Mouse (Mus musculus) embryonic facial prominence, embryonic 11.5 days (tissue): Measurements from ENCODE around the gene Il20. TPM values are rescaled to one million over a fixed set of nuclear protein-coding genes. Genes with fewer than 3 reads are reported as not detected.

Source experiments
- ATAC-seq: fragments of 200-750 bp; cut with Nextera tagmentation; replicated peaks from 2 replicates; pipeline ENCODE4 v1.8.0; 2017; ENCODE audit warnings: low read depth; ENCODE audit not compliant: insufficient number of reproducible peaks, low FRiP score, low TSS enrichment
- DNase-seq: peaks from one replicate; pipeline ENCODE4 v3.0.0-alpha.2; 2015; ENCODE audit warnings: low spot score
- H3K27ac ChIP-seq: fragments of 300-500 bp; sonication (generic); replicated peaks from 2 replicates; pipeline ENCODE4 v1.5.1; 2014; ENCODE audit warnings: mild to moderate bottlenecking, low read depth, low read length, control low read depth
- H3K27me3 ChIP-seq: fragments of 300-500 bp; sonication (generic); 2 replicates; pipeline ENCODE4 v1.6.1; 2014; ENCODE audit warnings: mild to moderate bottlenecking, low read length, moderate library complexity, mixed read lengths; ENCODE audit not compliant: control insufficient read depth, insufficient read depth
- H3K36me3 ChIP-seq: fragments of 300-500 bp; sonication (generic); replicated peaks from 2 replicates; pipeline ENCODE4 v1.6.1; 2014; ENCODE audit warnings: low read depth, mild to moderate bottlenecking, low read length, moderate library complexity, mixed read lengths; ENCODE audit not compliant: control insufficient read depth, insufficient read depth
- H3K4me1 ChIP-seq: fragments of 300-500 bp; sonication (generic); 2 replicates; pipeline ENCODE4 v1.6.1; 2014; ENCODE audit warnings: low read length, mixed read lengths; ENCODE audit not compliant: control insufficient read depth, insufficient read depth
- H3K4me2 ChIP-seq: fragments of 300-500 bp; sonication (generic); 2 replicates; pipeline ENCODE4 v1.6.1; 2014; ENCODE audit warnings: low read depth, mild to moderate bottlenecking, control low read depth, low read length, moderate library complexity
- H3K4me3 ChIP-seq: fragments of 300-500 bp; sonication (generic); 2 replicates; pipeline ENCODE4 v1.5.1; 2014; ENCODE audit warnings: low read depth, low read length, control low read depth
- H3K9ac ChIP-seq: fragments of 300-500 bp; sonication (generic); replicated peaks from 2 replicates; pipeline ENCODE4 v1.6.1; 2014; ENCODE audit warnings: mild to moderate bottlenecking, control low read depth, low read length
- H3K9me3 ChIP-seq: fragments of 300-500 bp; sonication (generic); replicated peaks from 2 replicates; pipeline ENCODE4 v1.6.1; 2016; ENCODE audit warnings: mild to moderate bottlenecking, low read length, inconsistent platforms, mixed read lengths; ENCODE audit not compliant: control insufficient read depth
- WGBS: fragments of 180-500 bp; shearing (Covaris S2); extraction: QIAGEN DNeasy Blood & Tissue Kit; methylation state at CpG from one replicate; pipeline ENCODE4 v1.1.7; 2014; 5-methylcytosine and 5-hydroxymethylcytosine counted together
- polyA plus RNA-seq: library from polyadenylated mRNA; unstranded; fragments of >200 nt; fragmentation: Nextera tagmentation; extraction: Ambion mirVana; gene quantifications from 2 replicates; pipeline ENCODE4 v1.2.1, GENCODE M21; 2014

The Il20 gene
- polyA plus RNA-seq = not detected in 2 replicates

DNA sequence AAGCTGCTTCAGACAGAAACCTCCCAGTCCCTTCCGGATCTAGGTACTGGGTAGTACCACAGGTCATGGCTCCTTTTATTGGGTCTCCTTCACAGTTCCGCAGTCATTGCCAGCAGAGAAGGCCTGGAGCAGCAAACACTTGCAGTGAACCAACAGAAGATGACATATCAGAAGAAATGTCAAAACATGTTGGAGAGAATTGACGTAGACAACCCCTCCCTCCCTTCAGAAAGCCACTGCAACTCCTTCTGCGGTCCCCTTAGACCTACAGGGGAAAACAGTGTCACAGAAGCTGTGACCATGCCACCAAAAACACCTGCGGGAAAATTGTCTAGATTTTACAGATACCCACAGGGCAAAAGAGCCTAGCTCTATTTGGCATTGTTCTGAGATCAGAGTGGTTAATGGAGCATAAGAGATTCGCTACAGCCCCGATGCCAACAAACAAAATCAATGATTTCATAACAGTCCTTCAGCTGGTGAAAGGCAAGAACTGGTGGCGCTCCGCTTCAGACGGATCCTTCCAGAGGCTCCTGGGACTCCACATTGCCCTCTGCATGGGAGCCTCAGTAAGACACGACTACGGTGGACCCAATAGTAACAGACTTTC is at the start of gene Il20:
TSS of gene Il20 (minus strand) at position 51 of the 610 bp plus-strand sequence.
- 83% methylated on average over 12 of the region's 12 CpGs for WGBS
- Histone ChIP-seq H3K9me3 (no peaks in the 10 kb centered on the region), H3K4me2 (no peak within 1 kb of the TSS), H3K4me3 (no peak within 1 kb of the TSS), H3K9ac (no peak within 1 kb of the TSS), H3K27ac (no peak within 1 kb of the TSS), H3K36me3 (no peaks in the 10 kb centered on the region), H3K27me3 (no peaks in the 10 kb centered on the region), H3K4me1 (no peaks in the 10 kb centered on the region)
- DNase-seq (no peak), ATAC-seq (no peak)

DNA sequence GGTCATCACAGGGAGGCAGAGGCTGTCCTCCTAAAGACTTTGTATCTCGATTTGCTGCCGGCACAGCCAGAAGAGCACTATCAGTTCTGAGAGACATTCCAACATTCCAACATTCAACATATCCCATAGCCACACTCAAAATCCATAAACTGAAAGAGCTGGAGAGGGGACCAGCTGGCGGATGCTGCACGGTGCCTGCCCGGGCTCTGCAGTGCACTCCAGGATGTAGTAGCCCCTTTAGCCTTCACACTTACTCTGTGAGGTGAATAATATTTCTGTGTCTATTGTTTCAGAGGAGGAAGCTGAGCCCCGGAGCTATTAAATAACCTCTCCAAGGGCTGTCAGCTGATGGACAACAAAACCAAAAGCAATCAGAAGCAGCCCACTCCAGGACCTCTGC is 35.7 kb upstream of the Il20 start:
- Histone ChIP-seq H3K4me1 (no peaks in the 10 kb centered on the region), H3K27me3 (no peaks in the 10 kb centered on the region), H3K4me2 (no peak overlapping the region), H3K36me3 (no peaks in the 10 kb centered on the region), H3K27ac (no peak overlapping the region), H3K9ac (no peak overlapping the region), H3K4me3 (no peak overlapping the region), H3K9me3 (no peaks in the 10 kb centered on the region)
- WGBS = 67% methylated on average over 6 of the region's 6 CpGs
- ATAC-seq (no peak), DNase-seq (no peak)

DNA sequence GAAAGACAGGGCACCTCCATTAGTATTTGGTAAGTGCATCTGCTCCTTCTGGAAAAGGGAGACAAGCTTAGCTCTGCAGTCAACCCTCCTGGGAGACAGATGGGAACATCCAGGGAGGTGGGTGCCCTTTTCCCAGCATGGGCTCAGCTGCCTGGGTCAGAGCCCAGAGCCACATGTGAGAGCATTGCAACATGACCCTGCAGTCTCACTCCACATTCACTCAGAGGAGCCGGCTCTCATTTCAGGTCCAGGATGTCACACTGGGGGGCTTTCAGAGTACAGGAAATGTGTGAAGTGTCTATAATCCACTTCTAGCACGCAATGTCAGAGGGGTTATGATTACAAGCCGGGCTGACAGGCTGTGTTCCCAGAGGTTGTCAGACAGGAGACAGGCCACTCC is 30.6 kb upstream of the Il20 start:
- Histone ChIP-seq H3K9ac (no peak overlapping the region), H3K27me3 (no peaks in the 10 kb centered on the region), H3K36me3 (no peaks in the 10 kb centered on the region), H3K9me3 (no peaks in the 10 kb centered on the region), H3K27ac (no peak overlapping the region), H3K4me1 (no peaks in the 10 kb centered on the region), H3K4me2 (no peak overlapping the region), H3K4me3 (no peak overlapping the region)
- DNase-seq (peak; percentile 20), ATAC-seq (no peak)
- 17% methylated on average over 3 of the region's 3 CpGs for WGBS

DNA sequence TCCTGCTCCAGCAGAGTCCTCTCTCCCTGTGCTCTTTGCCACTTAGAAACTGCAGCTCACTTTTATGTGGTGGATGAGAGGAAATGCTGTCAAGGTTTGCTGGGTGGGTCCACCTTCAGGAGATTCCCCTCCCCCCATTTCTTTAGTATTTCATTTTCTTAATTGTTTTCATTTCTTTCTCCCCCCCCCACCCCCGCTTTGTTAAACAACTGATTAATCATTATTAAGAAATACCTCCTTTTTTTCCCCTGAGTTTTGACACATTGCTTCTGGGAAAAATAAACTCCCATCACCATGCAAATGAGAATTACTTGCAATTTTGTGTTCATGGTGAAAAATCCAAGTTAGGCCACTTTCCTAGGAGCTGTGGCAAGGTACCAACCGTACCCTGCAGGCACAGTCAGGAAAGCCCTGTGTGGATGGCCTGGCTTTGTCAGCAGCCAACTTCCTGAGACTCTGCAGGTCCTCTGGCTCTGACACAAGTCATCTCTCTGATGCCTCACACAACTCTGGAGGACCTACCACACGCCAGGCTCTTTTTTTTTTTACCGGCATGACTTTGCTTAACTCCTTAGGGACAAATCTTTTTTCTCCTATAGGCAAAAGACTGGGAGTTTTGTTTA is 28.9 kb upstream of the Il20 start, which contains the start of gene Il19:
TSS of gene Il19 (minus strand) at position 51 of the 623 bp plus-strand sequence.
- Histone ChIP-seq H3K4me1 (peaks cover 2% of the 10 kb centered on the region; the same call in 1 of the 2 replicates), H3K27ac (no peak within 1 kb of the TSS), H3K36me3 (no peaks in the 10 kb centered on the region), H3K9ac (no peak within 1 kb of the TSS), H3K9me3 (no peaks in the 10 kb centered on the region), H3K27me3 (no peaks in the 10 kb centered on the region), H3K4me3 (no peak within 1 kb of the TSS), H3K4me2 (no peak within 1 kb of the TSS)
- DNase-seq (no peak), ATAC-seq (no peak)
- WGBS = 55% methylated on average over 4 of the region's 4 CpGs

DNA sequence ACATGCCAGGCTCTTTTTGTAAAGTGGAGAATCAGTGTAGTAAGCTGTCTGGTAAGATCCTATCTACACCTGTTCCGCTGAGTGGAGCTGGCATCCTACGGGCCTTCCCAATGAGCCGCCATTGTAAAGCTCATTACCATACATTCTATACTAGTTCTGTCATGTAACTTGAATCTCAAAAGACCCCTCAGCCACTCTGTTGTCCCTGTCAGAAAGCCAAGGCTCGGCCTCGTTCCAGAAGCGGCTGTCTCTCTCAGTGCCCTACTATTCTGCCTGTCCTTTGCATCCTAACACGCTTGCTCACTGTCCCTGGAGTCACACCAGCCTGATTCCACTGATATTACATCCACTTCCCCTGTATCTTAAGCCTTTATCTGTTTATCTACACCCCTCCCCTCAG is 26.9 kb upstream of the Il20 start:
- DNase-seq = no peak
- H3K27me3 ChIP-seq = no peaks in the 10 kb centered on the region
- H3K4me1 ChIP-seq = peaks cover 2% of the 10 kb centered on the region; the same call in 1 of the 2 replicates
- no peak overlapping the region for H3K27ac ChIP-seq
- no peak overlapping the region for H3K4me2 ChIP-seq
- H3K9me3 ChIP-seq = no peaks in the 10 kb centered on the region
- H3K4me3 ChIP-seq = no peak overlapping the region
- H3K9ac ChIP-seq = no peak overlapping the region
- ATAC-seq = no peak
- WGBS = 74% methylated on average over 7 of the region's 7 CpGs
- no peaks in the 10 kb centered on the region for H3K36me3 ChIP-seq

DNA sequence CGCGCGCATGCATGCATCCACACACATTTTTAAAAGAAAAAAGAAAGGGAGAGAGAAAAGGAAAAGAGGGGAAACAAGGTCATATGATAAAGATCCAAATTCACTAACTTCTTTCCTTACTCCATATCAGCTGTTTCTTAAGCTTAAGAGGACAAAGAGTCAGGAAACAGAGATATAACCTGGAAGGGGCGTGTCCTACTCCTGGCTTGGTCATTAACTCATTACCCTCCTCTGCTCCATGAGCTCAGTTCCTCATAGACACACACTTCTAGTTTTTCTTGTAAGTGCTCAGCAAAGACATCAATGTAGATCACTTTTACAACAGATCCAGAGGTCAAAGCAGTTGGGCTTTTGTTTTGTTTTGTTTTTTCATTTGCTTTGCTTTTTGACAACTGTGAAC is 25.9 kb upstream of the Il20 start:
- 88% methylated on average over 4 of the region's 4 CpGs for WGBS
- DNase-seq (no peak), ATAC-seq (no peak)
- Histone ChIP-seq H3K36me3 (no peaks in the 10 kb centered on the region), H3K27me3 (no peaks in the 10 kb centered on the region), H3K27ac (no peak overlapping the region), H3K4me3 (no peak overlapping the region), H3K9ac (no peak overlapping the region), H3K4me1 (peaks cover 2% of the 10 kb centered on the region; the same call in 1 of the 2 replicates), H3K9me3 (no peaks in the 10 kb centered on the region), H3K4me2 (no peak overlapping the region)

DNA sequence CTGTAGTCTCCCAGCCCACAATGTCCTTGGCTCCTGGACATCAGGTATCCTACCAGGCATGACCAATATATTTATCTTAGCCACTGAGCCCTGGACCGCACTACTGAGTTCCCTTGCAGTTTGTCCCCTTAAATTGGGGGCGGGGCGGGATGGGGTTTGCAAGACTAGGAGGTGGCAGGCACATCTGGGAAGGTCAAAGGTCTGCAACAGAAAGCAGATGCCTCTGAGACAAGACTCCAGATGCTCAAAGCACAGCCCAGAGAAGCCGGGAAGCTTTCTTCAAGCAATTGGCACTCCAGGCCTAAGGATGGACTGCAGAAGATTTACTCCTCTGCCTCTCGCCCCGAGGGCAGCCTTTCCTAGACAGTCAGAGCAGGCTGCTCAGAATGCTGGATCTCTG is 25.1 kb upstream of the Il20 start:
- Histone ChIP-seq H3K4me1 (peaks cover 2% of the 10 kb centered on the region; the same call in 1 of the 2 replicates), H3K4me2 (no peak overlapping the region), H3K9ac (no peak overlapping the region), H3K36me3 (no peaks in the 10 kb centered on the region), H3K9me3 (no peaks in the 10 kb centered on the region), H3K27ac (no peak overlapping the region), H3K4me3 (no peak overlapping the region), H3K27me3 (no peaks in the 10 kb centered on the region)
- 21% methylated on average over 6 of the region's 6 CpGs for WGBS
- ATAC-seq = no peak
- peak; percentile 68 for DNase-seq

DNA sequence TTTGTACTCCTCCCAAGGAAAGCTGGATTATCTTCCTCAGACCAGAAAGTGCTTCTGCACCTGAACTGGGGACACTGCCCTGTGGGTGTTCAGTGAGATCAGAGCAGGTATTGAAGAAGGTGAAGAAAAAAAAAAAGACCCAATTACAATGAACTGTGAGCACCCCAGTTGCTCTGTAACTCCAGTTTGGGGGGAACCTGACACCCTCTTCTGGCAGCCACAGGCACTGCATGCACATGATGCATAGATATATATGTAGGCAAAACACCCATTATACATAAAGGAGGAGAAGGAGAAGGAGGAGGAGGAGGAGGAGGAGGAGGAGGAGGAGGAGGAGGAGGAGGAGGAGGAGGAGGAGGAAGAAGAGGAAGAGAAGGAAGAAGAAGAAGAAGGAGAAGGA is 15.2 kb upstream of the Il20 start:
- H3K4me2 ChIP-seq = no peak overlapping the region
- no peak for ATAC-seq
- no peaks in the 10 kb centered on the region for H3K4me1 ChIP-seq
- no peaks in the 10 kb centered on the region for H3K9me3 ChIP-seq
- H3K4me3 ChIP-seq = no peak overlapping the region
- no peak overlapping the region for H3K27ac ChIP-seq
- H3K9ac ChIP-seq = no peak overlapping the region
- H3K27me3 ChIP-seq = no peaks in the 10 kb centered on the region
- H3K36me3 ChIP-seq = no peaks in the 10 kb centered on the region
- DNase-seq = no peak
